Mouse (Mus musculus): ENCODE data around the gene C1qc.

DNA sequence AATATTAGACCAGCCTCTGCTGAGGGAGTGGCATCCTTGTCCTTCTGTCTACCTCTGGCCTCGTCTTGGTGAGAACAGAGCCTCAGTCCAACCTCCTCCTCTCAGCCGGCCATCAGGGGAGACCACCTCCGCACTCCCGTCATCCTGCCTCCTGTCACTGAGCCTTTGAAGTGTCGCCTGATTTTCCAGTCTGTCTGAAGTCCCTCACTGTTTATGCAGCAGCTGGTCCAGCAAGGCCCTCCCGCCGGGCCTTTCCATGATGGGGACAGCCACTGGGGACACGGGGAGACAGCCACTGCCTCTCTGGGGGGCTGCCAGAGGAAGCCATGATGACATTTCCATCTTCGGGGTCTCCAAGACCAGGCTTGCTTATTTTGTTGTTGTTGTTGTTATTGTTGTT lies 20.0 kb upstream of the C1qc start:
- no peak for TF ChIP-seq GATA1 (IDR thresholded peaks at IDR 0.05; ENCODE audit: low read length)
- TF ChIP-seq TAL1 (IDR thresholded peaks at IDR 0.05; ENCODE audit: low read length) = no peak
